Mouse (Mus musculus) brain, embryonic 14.5 days (tissue): ENCODE data around the gene Prss36.
A peak's percentile ranks its signal among the peaks of the same experiment; 100 is the strongest.

Experiments
- CTCF ChIP-seq: fragments of 200-500 bp; IDR thresholded peaks from 2 replicates; pipeline ENCODE4 v1.5.1; 2012; ENCODE audit warnings: inconsistent platforms, mild to moderate bottlenecking, moderate library complexity, borderline replicate concordance; ENCODE audit not compliant: insufficient read depth, insufficient read length; ENCODE audit errors: extremely low read depth
- POLR2A ChIP-seq: fragments of 200-500 bp; IDR thresholded peaks from 2 replicates; pipeline ENCODE4 v1.6.1; 2012; ENCODE audit warnings: mild to moderate bottlenecking, inconsistent platforms, borderline replicate concordance; ENCODE audit not compliant: poor library complexity, insufficient read depth, insufficient read length, severe bottlenecking; ENCODE audit errors: extremely low read depth

DNA sequence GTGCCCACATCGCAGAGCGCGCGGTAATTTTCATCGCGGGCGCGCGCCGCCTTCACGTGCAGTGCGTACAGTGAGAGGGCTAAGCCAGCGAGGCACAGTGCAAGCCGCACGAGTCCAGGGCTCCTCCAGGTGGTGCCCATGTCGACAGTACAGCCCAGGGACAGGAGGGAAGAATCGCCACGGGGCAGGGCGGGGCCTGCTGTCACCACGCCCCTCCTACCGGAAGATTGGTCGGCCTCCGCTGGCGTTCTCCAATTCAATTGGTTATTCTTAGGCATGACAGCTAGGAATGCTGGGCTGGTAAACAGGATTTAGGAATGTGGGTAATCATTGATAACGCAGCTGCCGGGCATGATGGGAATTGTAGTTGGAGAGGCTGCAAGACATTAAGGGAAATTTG, 51.1 kb downstream of the Prss36 start, which contains the start of the genes Gm21974 and Vkorc1:
- TF ChIP-seq POLR2A (peak; percentile 5; the same call in 1 of the 2 replicates), CTCF (peak; percentile 25; the same call in 1 of the 2 replicates)
